Mouse (Mus musculus) heart, postnatal 0 days (tissue): Measurements from ENCODE around the gene Gm10719.
"Not testable (repeated sequence)": the region's sequence is repeated elsewhere in the genome, so short reads cannot be mapped to it uniquely, and the experiment has no call there.

Experiments used
- CTCF ChIP-seq: IDR thresholded peaks from 2 replicates; pipeline ENCODE4 v1.5.1; 2016; ENCODE audit warnings: antibody characterized with exemption, control low read depth, low read depth
- EP300 ChIP-seq: IDR thresholded peaks from 2 replicates; pipeline ENCODE4 v1.6.1; 2016; ENCODE audit warnings: antibody characterized with exemption, low read depth

GRCm38 (mm10) chr9:3023312-3023984 is 6.2 kb downstream of the Gm10719 start, which contains the start of gene Gm10718:
- TF ChIP-seq CTCF, EP300: not testable (repeated sequence)
